Mouse (Mus musculus) hematopoietic stem cell, adult 5-6 weeks (primary cell): Measurements from ENCODE around the gene Timm8b. TPM values are rescaled to one million over a fixed set of nuclear protein-coding genes. Genes with fewer than 3 reads are reported as not detected.

Source experiments
- total RNA-seq: library from RNA; stranded (forward); fragments of 172-1452, 232-1000 nt; gene quantifications from 2 replicates; pipeline ENCODE4 v1.2.3, GENCODE M21; 2017

Timm8b gene
- total RNA-seq, 1 experiment from 2014 or later: 162 TPM

Other genes with a start within 250 kb of the Timm8b start
- gene Plet1, start 109.4 kb upstream of the Timm8b start, total RNA-seq: not detected in 2 replicates
- 91.9 and 128 TPM in 2 replicates for gene Pts, start 75.2 kb upstream of the Timm8b start, total RNA-seq
- 29.5 and 36.7 TPM in 2 replicates for gene Il18, start 49.1 kb upstream of the Timm8b start, total RNA-seq
- gene Bco2, start 48.7 kb upstream of the Timm8b start, total RNA-seq: 3.8 and 4.4 TPM in 2 replicates
- gene Tex12, start 42.6 kb upstream of the Timm8b start, total RNA-seq: not detected in 2 replicates
- gene Sdhd, start 98 bp upstream of the Timm8b start, total RNA-seq: 142 and 154 TPM in 2 replicates
- gene Pih1d2, start 13.4 kb downstream of the Timm8b start, total RNA-seq: 0.56 and 4.6 TPM in 2 replicates
- gene Nkapd1, start 13.6 kb downstream of the Timm8b start, total RNA-seq: 43.5 and 73.0 TPM in 2 replicates
- 30.7 and 33.5 TPM in 2 replicates for gene Dlat, start 55.9 kb downstream of the Timm8b start, total RNA-seq
- 0.99 and 2.3 TPM in 2 replicates for gene Dixdc1, start 135.6 kb downstream of the Timm8b start, total RNA-seq
- gene 2310030G06Rik, start 142.6 kb downstream of the Timm8b start, total RNA-seq: not detected in 2 replicates
- gene Cryab, start 147.4 kb downstream of the Timm8b start, total RNA-seq: 0.84 TPM in 1 of 2 replicates, not detected in the other
- not detected in 2 replicates for gene Hspb2, start 148.4 kb downstream of the Timm8b start, total RNA-seq
- 8.8 and 8.9 TPM in 2 replicates for gene Fdxacb1, start 164.3 kb downstream of the Timm8b start, total RNA-seq
- 18.0 and 18.2 TPM in 2 replicates for gene Alg9, start 171.1 kb downstream of the Timm8b start, total RNA-seq
- 22.5 and 37.0 TPM in 2 replicates for gene 1110032A03Rik, start 171.6 kb downstream of the Timm8b start, total RNA-seq
- 38.7 and 40.3 TPM in 2 replicates for gene Ppp2r1b, start 241.4 kb downstream of the Timm8b start, total RNA-seq